Mouse (Mus musculus) MEL (cell line): ENCODE data around the gene Manf.

Experiments used
- CHD1 ChIP-seq: IDR thresholded peaks from 2 replicates; pipeline ENCODE4 v1.6.1; 2012; ENCODE audit warnings: low read depth, mild to moderate bottlenecking, inconsistent platforms, low read length, improper control_type of control experiment
- EP300 ChIP-seq, 2 experiments: IDR thresholded peaks; 2 replicates each; pipeline ENCODE4 v1.6.1; 2011; ENCODE audit warnings: improper control_type of control experiment in 2 of 2, low read length in 2 of 2, low read depth in 1 of 2, mild to moderate bottlenecking in 1 of 2
- MAX ChIP-seq: IDR thresholded peaks from 2 replicates; pipeline ENCODE4 v1.6.1; 2011; ENCODE audit warnings: low read length, improper control_type of control experiment
- POLR2A ChIP-seq, 2 experiments: IDR thresholded peaks; 2 replicates each; pipeline ENCODE4 v1.6.1; 2011 to 2012; ENCODE audit warnings: low read length in 2 of 2, mild to moderate bottlenecking in 2 of 2, control low read depth in 1 of 2, improper control_type of control experiment in 1 of 2, low read depth in 1 of 2, moderate library complexity in 1 of 2; ENCODE audit not compliant: control insufficient read depth in 1 of 2, insufficient read depth in 1 of 2, poor library complexity in 1 of 2

- TF ChIP-seq EP300 (IDR thresholded peaks at IDR 0.05; ENCODE audit: low read depth in 1 of 2, low read length in 2 of 2): no peak
- TF ChIP-seq POLR2A (IDR thresholded peaks at IDR 0.05; ENCODE audit: control insufficient read depth in 1 of 2, insufficient read depth in 1 of 2, low read depth in 1 of 2, low read length in 2 of 2, poor library complexity in 1 of 2): no peak
- TF ChIP-seq CHD1: no peak
- TF ChIP-seq MAX: no peak
These were observed 85.3 kb downstream of the Manf start for GRCm38 (mm10) chr9:106806503-106806902.
